Mouse (Mus musculus) hindbrain, embryonic 16.5 days (tissue): ENCODE data around the gene Uchl5. TPM values are rescaled to one million over a fixed set of nuclear protein-coding genes. Genes with fewer than 3 reads are reported as not detected.

Source experiments
- ATAC-seq: fragments of 200-750 bp; cut with Nextera tagmentation; 2 replicates; pipeline ENCODE4 v1.8.0; 2017; ENCODE audit warnings: moderate TSS enrichment, moderate library complexity
- H3K27ac ChIP-seq: fragments of 300-500 bp; sonication (generic); 2 replicates; pipeline ENCODE4 v1.5.1; 2014; ENCODE audit warnings: low read depth, mild to moderate bottlenecking, control low read depth, low read length, moderate library complexity
- H3K27me3 ChIP-seq: fragments of 300-500 bp; sonication (generic); replicated peaks from 2 replicates; pipeline ENCODE4 v1.6.1; 2014; ENCODE audit warnings: low read length; ENCODE audit not compliant: control insufficient read depth, insufficient read depth
- H3K36me3 ChIP-seq: fragments of 300-500 bp; sonication (generic); 2 replicates; pipeline ENCODE4 v1.6.1; 2014; ENCODE audit warnings: mild to moderate bottlenecking, low read length, moderate library complexity, mixed read lengths; ENCODE audit not compliant: control insufficient read depth, insufficient read depth
- H3K4me1 ChIP-seq: fragments of 300-500 bp; sonication (generic); 2 replicates; pipeline ENCODE4 v1.6.1; 2014; ENCODE audit warnings: low read depth, low read length; ENCODE audit not compliant: control insufficient read depth, insufficient read depth
- H3K4me2 ChIP-seq: fragments of 300-500 bp; sonication (generic); 2 replicates; pipeline ENCODE4 v1.6.1; 2014; ENCODE audit warnings: mild to moderate bottlenecking, low read length, control low read depth, moderate library complexity
- H3K4me3 ChIP-seq: fragments of 300-500 bp; sonication (generic); 2 replicates; pipeline ENCODE4 v1.5.1; 2014; ENCODE audit warnings: mild to moderate bottlenecking, low read length, control low read depth, moderate library complexity
- H3K9ac ChIP-seq: fragments of 300-500 bp; sonication (generic); 2 replicates; pipeline ENCODE4 v1.6.1; 2014; ENCODE audit warnings: low read depth, mild to moderate bottlenecking, control low read depth, low read length, moderate library complexity
- H3K9me3 ChIP-seq: fragments of 300-500 bp; sonication (generic); 2 replicates; pipeline ENCODE4 v1.6.1; 2014; ENCODE audit warnings: mild to moderate bottlenecking, low read length, moderate library complexity; ENCODE audit not compliant: control insufficient read depth
- WGBS: fragments of 180-500 bp; shearing (Covaris S2); extraction: QIAGEN DNeasy Blood & Tissue Kit; methylation state at CpG from one replicate; pipeline ENCODE4 v1.1.7; 2014; 5-methylcytosine and 5-hydroxymethylcytosine counted together
- polyA plus RNA-seq: library from polyadenylated mRNA; unstranded; fragments of >200 nt; fragmentation: Nextera tagmentation; extraction: Ambion mirVana; gene quantifications from 2 replicates; pipeline ENCODE4 v1.2.1, GENCODE M21; 2015

The Uchl5 gene
- polyA plus RNA-seq, 1 experiment from 2014 or later: 68.3 TPM

DNA sequence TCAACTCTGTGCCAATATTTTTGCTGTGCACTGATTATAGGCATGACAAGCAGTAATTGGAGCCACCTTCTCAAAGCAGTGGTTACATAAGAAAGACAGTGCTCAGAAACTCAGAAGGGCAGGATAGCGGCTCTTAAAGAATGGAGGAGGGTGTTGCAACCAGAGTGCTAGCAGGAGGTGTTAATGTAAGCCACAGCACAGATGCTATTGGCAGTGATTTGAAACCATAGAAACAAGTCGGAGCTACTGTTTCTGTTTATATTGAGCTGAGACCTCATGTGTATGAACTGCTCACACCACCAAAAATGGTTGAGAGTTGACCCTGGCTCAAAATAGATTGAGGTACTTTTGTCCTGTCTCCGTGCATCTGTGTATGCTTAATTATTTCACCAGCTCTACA lies 53.6 kb downstream of the Uchl5 start:
- Histone ChIP-seq H3K9ac (no peak overlapping the region), H3K4me3 (no peak overlapping the region), H3K27me3 (no peaks in the 10 kb centered on the region), H3K36me3 (no peaks in the 10 kb centered on the region), H3K27ac (no peak overlapping the region), H3K9me3 (no peaks in the 10 kb centered on the region), H3K4me2 (no peak overlapping the region), H3K4me1 (no peaks in the 10 kb centered on the region)
- ATAC-seq: no peak
- 53% methylated on average over 3 of the region's 3 CpGs for WGBS

DNA sequence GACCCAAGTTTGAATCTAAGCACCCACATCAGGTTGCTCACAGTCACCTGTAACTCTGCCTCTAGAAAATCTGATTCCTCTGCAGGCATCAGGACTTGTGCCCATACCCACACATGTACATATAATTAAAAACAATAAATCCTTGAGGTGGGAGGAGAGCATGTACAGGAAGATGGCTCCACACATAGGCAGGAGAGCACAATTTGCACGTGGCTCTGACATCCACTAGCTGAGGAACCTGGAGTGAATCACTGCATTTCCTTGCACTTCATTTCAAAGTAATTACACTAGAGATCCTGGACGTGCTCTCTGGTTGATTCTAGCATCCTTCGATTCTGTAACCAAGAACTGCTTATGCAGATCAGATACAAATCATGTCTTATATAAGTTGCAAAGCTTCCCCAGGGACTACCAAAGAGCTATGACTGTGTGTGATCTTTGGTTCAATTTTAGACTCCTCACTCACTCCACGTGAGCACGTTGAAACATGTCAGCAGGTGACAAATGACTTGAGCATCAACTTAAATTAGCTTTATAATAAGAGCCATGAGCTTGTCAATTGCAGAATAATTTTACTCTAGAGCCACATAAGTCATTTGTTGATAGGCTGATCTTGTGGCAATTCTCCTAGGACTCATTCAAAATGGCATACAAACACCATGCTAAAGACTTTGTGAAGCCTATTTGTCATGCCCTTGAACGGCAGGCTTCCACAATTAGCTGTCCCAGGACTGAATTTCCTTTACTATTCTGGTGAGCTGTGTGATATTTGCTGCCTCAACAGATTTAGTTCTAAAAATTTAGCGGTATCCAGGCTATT lies 59.5 kb downstream of the Uchl5 start:
- Histone ChIP-seq H3K9me3 (no peaks in the 10 kb centered on the region), H3K4me3 (no peak overlapping the region), H3K4me1 (no peaks in the 10 kb centered on the region), H3K36me3 (no peaks in the 10 kb centered on the region), H3K27me3 (no peaks in the 10 kb centered on the region), H3K4me2 (no peak overlapping the region), H3K9ac (no peak overlapping the region), H3K27ac (no peak overlapping the region)
- 38% methylated on average over 7 of the region's 7 CpGs for WGBS
- peak; percentile 64 for ATAC-seq

DNA sequence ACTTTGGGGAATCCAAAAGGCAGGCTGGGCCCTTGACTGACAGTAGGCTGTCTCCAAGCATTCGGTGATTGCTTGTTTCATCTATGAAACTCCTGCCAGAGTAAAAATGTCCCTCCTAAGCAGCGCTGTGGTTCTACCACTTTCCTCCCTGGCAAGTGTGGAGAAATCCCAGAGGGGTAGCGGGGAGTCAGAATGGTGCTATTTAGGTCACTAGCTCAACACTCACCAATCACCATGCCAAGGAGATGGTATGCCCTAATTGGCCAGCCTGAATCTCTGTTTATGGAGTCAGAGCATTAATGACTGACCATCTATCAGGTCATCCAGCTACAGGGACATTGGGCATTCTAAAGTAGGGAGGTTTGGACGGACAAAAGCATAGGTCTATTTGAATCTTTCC lies 60.6 kb downstream of the Uchl5 start:
- Histone ChIP-seq H3K27ac (no peak overlapping the region), H3K9me3 (no peaks in the 10 kb centered on the region), H3K4me1 (no peaks in the 10 kb centered on the region), H3K27me3 (no peaks in the 10 kb centered on the region), H3K4me3 (no peak overlapping the region), H3K4me2 (no peak overlapping the region), H3K36me3 (no peaks in the 10 kb centered on the region), H3K9ac (no peak overlapping the region)
- WGBS: 89% methylated on average over 4 of the region's 4 CpGs
- no peak for ATAC-seq

DNA sequence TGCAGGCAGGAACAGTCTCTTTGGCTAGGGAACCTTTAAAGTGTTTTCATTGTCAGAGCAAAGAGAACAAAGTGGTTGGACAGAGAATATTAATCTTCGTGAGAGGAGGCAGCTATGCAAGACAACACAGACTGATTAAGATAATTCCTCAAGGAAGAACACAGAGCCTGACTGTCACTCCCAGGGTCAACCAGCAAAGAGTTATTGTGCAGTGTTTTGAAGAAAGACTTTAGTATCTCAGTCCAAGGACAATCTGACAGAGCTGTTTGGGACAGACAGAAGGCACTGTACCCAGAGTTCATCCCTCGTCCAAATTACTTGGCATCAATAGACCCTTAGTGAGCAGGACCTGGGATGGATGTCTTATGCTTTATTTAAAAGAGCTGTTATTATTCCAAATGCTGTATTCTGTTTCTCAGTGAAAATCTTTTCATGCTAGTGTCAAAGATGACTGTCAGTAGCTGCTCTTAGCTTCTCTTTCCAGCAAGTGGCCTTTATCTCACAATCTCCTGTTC lies 61.9 kb downstream of the Uchl5 start:
- Histone ChIP-seq H3K4me3 (no peak overlapping the region), H3K9me3 (no peaks in the 10 kb centered on the region), H3K4me1 (no peaks in the 10 kb centered on the region), H3K27ac (no peak overlapping the region), H3K9ac (no peak overlapping the region), H3K36me3 (no peaks in the 10 kb centered on the region), H3K4me2 (no peak overlapping the region), H3K27me3 (no peaks in the 10 kb centered on the region)
- 36% methylated on average over 2 of the region's 2 CpGs for WGBS
- no peak for ATAC-seq

DNA sequence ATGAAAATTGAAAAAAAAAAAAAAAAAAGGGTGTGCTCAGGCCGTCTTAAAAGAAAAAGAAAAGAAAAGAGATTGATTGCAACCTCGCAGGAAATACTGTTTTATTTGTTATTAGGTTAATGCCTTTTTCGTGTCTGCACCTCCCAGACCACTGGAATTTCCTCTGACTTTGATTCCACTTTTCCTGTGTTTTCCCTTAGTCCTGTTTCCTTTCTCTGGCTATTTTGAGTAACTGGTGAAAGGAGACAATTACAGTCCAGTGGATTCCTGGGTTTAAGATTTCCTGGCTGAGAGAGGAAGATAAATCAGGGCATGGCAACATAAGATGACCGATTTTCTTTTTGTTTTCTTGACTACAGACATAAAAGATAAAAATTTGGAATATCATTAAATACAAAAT lies 75.3 kb downstream of the Uchl5 start:
- Histone ChIP-seq H3K36me3 (no peaks in the 10 kb centered on the region), H3K9ac (no peak overlapping the region), H3K4me2 (no peak overlapping the region), H3K4me3 (no peak overlapping the region), H3K27ac (no peak overlapping the region), H3K4me1 (no peaks in the 10 kb centered on the region), H3K9me3 (no peaks in the 10 kb centered on the region), H3K27me3 (no peaks in the 10 kb centered on the region)
- ATAC-seq: no peak
- WGBS: 65% methylated on average over 4 of the region's 4 CpGs

DNA sequence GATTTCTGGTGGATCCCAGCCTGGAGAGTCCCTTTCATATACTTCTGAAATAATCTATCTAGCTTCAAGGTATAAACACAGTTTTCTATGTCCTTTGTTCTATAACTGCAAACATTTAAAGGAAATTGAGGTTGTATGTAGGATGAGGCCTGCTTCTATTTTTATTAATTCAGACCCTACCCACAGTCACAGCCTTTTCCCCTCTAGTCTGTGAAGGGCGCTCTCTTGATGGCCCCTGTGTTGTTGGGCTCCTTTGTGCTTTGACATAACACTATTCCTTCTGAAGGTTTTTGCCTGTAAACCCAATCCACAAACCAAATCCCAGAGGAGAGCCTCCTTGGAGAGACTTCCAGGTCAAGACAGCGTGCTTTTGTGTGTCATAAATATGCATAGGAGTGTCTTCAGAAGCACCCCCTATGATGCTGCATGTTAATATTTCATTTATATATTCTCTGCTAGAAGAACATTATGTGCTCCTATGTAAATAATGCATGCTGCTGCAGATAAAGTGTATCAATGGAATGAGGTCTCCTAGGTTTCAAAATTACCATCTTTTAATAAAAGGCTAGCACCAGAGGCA lies 75.8 kb downstream of the Uchl5 start:
- Histone ChIP-seq H3K9me3 (no peaks in the 10 kb centered on the region), H3K9ac (no peak overlapping the region), H3K27me3 (no peaks in the 10 kb centered on the region), H3K36me3 (no peaks in the 10 kb centered on the region), H3K4me1 (no peaks in the 10 kb centered on the region), H3K4me3 (no peak overlapping the region), H3K27ac (peak overlapping the region; percentile 44), H3K4me2 (no peak overlapping the region)
- WGBS: 61% methylated on average over 2 of the region's 2 CpGs
- ATAC-seq: no peak

DNA sequence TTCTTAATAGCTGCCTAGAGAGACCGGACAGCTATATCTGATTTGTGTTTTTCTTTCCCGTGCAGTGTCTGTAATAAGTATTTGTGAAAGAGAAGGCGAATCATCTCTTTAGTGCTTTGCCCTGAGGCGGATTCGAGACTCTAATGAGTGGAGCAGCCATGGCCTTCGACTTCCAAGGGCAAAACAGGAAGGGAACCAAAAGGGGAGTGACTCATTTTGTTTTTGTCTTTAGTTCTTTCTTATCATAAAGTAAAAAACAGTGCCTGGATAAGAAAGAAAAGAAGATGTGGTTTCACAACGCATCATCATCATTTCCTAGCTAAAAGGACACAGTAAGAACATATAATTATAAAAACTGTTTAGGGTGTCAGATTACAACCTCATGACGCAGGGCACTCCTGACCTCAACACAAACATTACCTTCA lies 76.6 kb downstream of the Uchl5 start:
- H3K9me3 ChIP-seq: no peaks in the 10 kb centered on the region
- H3K9ac ChIP-seq: no peak overlapping the region
- no peaks in the 10 kb centered on the region for H3K36me3 ChIP-seq
- WGBS: 70% methylated on average over 8 of the region's 8 CpGs
- no peaks in the 10 kb centered on the region for H3K4me1 ChIP-seq
- no peaks in the 10 kb centered on the region for H3K27me3 ChIP-seq
- no peak overlapping the region for H3K4me3 ChIP-seq
- H3K27ac ChIP-seq: no peak overlapping the region
- H3K4me2 ChIP-seq: no peak overlapping the region
- no peak for ATAC-seq

DNA sequence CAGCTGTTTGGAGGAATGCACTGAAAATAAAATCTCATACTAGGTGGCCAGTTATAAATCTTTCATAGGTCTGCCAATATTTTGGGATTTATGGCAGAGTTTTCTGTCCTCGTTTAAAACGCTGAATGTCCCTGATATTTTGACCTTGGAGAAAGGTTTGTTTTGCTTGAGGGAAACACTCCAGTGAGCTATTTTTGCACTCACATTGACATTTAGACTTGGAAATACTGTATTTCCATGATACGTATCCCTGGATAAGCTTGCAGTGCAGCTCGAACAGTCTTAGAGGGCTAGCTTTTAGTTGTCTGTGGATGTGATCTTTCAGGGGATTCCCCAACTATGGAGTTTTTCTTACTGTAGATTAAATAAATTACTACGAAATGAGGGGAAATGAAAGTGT lies 78.6 kb downstream of the Uchl5 start:
- 84% methylated on average over 5 of the region's 5 CpGs for WGBS
- no peak for ATAC-seq
- Histone ChIP-seq H3K36me3 (no peaks in the 10 kb centered on the region), H3K4me3 (no peak overlapping the region), H3K4me2 (no peak overlapping the region), H3K9ac (no peak overlapping the region), H3K4me1 (no peaks in the 10 kb centered on the region), H3K9me3 (no peaks in the 10 kb centered on the region), H3K27me3 (no peaks in the 10 kb centered on the region), H3K27ac (no peak overlapping the region)
